Mouse (Mus musculus) ovary, postnatal 36 days (tissue): ENCODE measurements around the gene Trpc1.

Source experiments
- DNase-seq: peaks from one replicate; pipeline ENCODE4 v3.0.0; 2022; ENCODE audit warnings: low spot score, mixed read lengths

Trpc1 gene

DNA sequence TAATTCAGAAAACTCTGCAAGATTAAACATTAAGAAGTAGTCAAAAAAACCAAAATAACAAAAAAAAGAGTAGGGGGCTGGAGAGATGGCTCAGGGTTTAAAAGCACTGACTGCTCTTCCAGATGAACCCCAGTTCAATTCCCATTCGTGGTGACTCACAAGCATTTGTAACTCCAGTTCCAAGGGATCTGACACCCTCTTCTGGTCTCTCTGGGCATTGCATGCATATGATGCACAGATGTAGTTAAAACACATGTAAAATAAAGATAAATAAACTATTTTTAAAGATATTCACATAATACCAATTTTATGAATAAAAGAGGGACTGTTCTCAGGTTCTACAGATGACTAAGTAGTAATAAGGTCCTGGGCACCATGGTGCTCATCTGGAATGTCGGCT lies 52.4 kb downstream of the Trpc1 start:
- DNase-seq: no peak

DNA sequence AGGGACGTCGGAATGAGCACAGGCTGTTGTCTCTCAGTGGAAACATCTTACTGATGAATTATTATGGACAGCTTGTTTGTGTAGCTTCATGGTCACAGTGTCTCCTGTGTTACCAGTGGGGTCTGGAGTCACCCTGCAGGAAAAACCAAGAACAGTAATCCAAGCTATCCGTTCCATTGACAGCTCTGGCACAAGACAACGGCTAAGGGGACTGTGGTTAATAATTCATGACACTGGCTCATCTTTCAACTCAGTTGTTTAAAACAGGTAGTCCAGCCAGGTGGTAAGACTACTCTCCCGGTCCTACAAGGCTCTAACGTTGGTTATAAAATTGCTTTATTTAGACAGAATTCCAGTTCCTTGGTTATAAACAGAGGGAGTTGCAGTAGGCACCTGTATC lies 53.6 kb downstream of the Trpc1 start:
- DNase-seq: no peak

- no peak for DNase-seq
These were observed 55.2 kb downstream of the Trpc1 start for GRCm38 (mm10) chr9:95695023-95695422.

DNA sequence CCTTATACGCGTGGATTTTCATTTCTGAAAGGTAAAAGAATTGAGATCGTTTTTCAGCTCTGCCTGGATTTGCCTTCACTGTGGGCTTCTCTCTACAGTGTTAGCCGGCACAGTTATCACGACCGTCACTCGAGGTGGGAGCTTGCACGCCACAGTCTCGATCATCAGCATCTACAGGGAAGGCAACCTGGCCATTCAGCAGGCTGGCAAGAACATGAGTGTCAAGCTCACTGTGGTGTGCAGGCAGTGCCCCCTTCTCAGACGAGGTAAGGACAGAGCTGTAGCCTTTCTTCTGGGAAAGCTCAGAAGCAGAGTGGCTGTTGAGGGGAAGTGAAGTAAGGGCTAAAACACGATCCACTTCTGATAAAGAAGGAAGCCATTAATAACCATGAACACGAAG lies 55.6 kb downstream of the Trpc1 start:
- DNase-seq: no peak

DNA sequence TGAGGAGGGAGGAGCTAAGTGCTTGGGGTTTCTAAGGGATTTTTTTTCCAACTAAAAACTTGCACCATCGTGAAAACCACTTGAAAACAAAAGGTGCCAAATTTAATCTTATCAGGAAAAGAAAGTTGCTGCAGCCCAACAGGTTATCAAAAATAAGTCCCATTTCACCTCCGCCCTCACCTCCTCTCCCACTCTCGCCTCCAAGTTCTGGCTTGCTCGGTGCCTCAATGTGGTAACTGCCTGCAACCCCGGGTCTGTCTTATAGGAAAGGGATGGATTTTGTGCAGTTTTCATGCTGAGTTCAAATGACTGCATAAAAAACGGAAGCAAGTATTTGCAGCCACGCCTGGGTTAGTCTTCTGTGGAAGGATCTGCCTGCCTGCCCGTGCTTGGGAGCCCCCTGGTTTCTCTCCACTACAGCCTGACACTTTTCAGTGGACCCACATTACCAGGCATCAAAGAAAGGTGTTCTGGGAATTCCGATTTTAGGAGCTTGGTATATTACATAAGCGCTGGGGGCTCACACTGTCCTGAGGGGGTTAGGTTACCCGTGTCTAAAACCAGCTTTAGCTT lies 56.6 kb downstream of the Trpc1 start:
- DNase-seq: no peak

DNA sequence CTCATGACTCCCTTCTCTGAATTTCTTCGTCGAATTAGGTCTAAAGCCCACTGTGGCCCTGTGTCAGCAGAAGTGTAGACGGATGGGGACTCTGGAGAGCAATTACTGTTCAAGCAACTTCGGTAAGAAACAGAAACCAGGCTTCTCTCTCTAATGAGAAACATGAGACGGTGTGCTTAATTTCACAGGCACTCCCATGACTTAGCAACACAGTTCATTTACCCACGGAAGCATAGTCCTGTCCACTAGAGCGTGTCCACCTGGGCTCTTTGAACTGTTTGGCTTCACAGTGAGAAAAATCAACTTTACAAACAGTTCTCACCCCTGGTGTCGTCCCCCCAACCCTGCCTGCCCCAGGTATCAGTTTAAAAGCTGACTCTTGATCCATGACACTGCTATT lies 57.4 kb downstream of the Trpc1 start:
- DNase-seq: no peak

GRCm38 (mm10) chr9:95688064-95688463 lies 62.1 kb downstream of the Trpc1 start:
- DNase-seq: peak; percentile 31

- DNase-seq: no peak
These were observed 64.3 kb downstream of the Trpc1 start for GRCm38 (mm10) chr9:95685660-95686440.

GRCm38 (mm10) chr9:95680691-95681090 lies 69.5 kb downstream of the Trpc1 start:
- no peak for DNase-seq

- no peak for DNase-seq
These were observed 70.2 kb downstream of the Trpc1 start for GRCm38 (mm10) chr9:95679966-95680365.

GRCm38 (mm10) chr9:95676021-95676420 lies 74.2 kb downstream of the Trpc1 start:
- no peak for DNase-seq

DNA sequence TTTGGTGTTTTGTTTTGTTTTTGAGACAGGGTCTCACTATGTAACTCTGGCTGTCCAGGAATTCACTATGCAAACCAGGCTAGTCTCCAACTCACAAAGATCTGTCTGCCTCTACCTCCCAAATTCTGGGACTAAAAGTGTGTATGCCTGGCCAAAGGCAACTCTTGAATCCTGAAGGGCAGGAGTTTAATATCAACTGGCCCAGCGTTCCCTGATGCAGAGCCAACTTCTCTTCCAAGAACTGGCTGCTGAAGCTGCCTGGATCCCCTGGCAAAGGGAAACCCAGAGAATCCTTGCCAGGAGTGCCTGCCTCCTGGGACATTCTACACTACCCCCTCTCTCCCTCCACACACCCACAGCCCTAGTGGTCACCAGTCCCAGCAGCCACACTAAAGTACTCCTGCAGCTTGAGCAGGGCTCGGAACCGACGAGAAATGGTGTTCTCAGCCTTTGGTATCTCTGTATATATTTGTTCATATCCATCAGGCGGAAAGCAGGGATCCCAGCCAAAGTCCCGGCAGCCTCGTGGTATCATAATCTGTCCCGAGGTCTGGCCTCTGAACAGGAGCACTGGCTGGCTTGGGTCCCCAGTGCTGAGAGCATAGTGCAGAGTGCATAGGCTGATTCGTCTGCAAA lies 75.0 kb downstream of the Trpc1 start:
- DNase-seq: peak; percentile 55

GRCm38 (mm10) chr9:95672760-95673159 lies 77.4 kb downstream of the Trpc1 start:
- DNase-seq: no peak

DNA sequence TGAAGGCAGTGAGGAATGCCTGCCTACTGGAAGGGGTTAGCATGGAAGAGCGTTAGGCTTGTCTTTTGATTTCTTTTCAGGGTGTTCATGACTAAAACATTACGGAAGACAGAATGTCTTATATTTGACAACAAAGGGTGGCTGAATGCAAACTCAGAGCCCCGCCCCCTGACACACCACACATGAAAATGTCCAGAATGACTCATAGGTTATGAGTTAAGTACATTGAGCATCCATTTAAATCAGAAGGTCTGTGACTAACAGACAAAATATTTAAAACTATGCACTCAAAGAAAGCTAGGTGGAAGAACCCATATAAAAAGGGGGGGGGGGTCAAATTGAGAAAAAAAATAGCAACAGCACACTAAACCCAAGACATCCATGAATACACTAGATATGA lies 77.8 kb downstream of the Trpc1 start:
- DNase-seq: no peak

GRCm38 (mm10) chr9:95668306-95668705 lies 81.9 kb downstream of the Trpc1 start:
- DNase-seq: no peak

DNA sequence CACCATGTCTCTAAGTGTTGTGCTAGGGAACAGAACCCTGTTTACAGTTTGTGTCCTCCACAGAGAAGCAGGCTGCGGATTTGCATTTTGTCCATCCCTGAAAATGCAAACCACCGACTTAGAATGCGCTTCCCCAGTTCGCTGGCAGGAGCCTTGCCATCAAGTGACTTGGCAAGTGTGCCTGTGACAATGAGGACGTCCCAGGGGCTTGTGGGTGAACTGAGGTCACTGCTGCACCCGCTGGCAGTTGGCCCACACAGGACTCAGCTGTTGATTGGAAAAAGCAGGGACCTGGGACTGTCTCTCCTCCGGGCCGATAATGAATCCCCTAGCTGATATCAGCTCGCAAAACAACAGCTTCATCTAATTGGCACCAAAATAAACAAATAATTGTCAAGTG lies 82.3 kb downstream of the Trpc1 start:
- no peak for DNase-seq

- DNase-seq: no peak
These were observed 84.3 kb downstream of the Trpc1 start for GRCm38 (mm10) chr9:95665835-95666234.

DNA sequence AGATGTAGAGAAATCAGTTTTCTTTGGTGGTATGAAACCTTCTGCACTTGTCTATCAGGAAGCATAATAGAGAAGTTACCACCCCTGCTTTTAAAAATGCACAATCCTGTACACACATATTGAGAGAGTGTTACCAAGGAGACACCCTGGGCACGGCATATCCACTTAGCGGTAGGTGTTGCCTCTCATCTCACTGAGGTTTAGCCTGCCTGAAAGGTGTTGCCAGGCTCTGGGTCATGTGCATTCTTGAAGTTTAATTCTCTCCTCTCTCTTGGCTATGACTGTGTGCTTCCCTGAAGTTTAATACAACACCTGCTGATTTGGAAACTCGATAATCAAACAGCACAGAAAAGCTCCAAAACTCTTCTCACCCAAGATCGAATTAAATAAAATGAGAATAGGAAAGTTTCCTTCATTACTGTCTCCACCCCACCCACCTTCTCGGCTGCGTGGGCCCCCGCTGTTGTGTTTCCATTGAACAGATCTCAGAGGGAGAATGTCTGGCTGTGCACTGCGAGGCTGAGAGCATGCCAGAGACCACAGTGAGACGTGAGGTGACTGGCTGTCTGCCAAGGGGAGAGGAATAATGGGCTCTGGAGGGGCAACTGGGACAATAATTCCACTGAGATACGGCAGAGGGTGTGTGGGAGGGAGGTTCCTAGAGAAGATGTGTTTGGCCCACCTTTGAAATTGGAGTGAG lies 85.7 kb downstream of the Trpc1 start:
- DNase-seq: no peak

DNA sequence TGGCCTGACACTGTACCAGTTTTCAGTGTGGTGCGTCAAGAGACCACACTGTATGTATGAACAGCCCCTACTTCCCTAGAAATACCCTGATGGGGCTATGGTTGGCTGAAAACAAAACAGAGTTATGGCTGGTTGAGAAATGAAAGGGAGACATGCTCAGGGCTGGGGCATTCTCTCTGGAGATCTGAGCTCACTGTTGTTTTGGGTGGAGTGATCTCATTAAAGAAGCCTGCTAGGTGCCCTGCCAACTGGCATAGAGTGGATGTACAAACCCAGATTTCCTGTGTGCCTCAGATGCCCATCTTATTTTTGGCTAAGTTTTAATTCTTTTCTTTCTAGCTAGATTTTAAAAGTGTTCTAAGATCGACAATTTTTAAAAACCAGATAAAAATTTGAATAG lies 92.2 kb downstream of the Trpc1 start:
- no peak for DNase-seq
